ENCODE assay signal across 14 mouse cellular contexts in genomic region chr6:92727351-92727986, GRCm38 (mm10). TPM values are rescaled to one million over a fixed set of nuclear protein-coding genes. Genes with fewer than 3 reads are reported as not detected.
DNase-seq lines count a peak whose midpoint lies in the region; ATAC-seq and TF ChIP-seq lines count a peak whose summit lies in the region.
"Had no signal": no experiment of that assay in that cellular context is flagged by ENCODE, and none has a peak within 500 bp of the region (broad histone marks: within the 10 kb centered on the region; RNA-seq: fewer than 3 reads in every experiment).

No protein-coding gene starts in this region.

- no peaks in the 10 kb centered on the region for H3K9me3 ChIP-seq in kidney, embryonic 14.5 days (ENCODE audit: control insufficient read depth, low read length)
- no peaks in the 10 kb centered on the region for H3K9me3 ChIP-seq in midbrain, embryonic 16.5 days (replicated peaks; ENCODE audit: control insufficient read depth, low read length, poor library complexity, severe bottlenecking)
- H3K9me3 ChIP-seq in midbrain, embryonic 14.5 days (ENCODE audit: control insufficient read depth, low read length) = no peaks in the 10 kb centered on the region
- H3K9me3 ChIP-seq in forebrain, postnatal 0 days (ENCODE audit: low read length) = no peaks in the 10 kb centered on the region
- no peaks in the 10 kb centered on the region for H3K9me3 ChIP-seq in limb, embryonic 10.5 days (replicated peaks)
- H3K9me3 ChIP-seq: limb, embryonic 12.5 days had no signal

- DNase-seq in kidney, adult 18-20 months = no peak
- no peak for DNase-seq in midbrain, embryonic 14.5 days
- peak; percentile 61 for DNase-seq in forebrain, postnatal 0 days
- DNase-seq in limb, embryonic 10.5 days (ENCODE audit: low spot score) = no peak
- DNase-seq in B cell, adult 2 months = no peak
- DNase-seq: thymus, adult 18-20 months had no signal

- H3K4me3 ChIP-seq in kidney, embryonic 14.5 days (ENCODE audit: low read length) = no peak overlapping the region
- H3K4me3 ChIP-seq in midbrain, embryonic 16.5 days (ENCODE audit: low read depth, low read length) = no peak overlapping the region
- no peak overlapping the region for H3K4me3 ChIP-seq in midbrain, embryonic 14.5 days (replicated peaks; ENCODE audit: low read depth, low read length)
- no peak overlapping the region for H3K4me3 ChIP-seq in forebrain, postnatal 0 days (ENCODE audit: low read depth, low read length)
- no peak overlapping the region for H3K4me3 ChIP-seq in limb, embryonic 10.5 days
- H3K4me3 ChIP-seq: heart, adult 2 months; limb, embryonic 12.5 days had no signal

- H3K27me3 ChIP-seq in kidney, embryonic 14.5 days (ENCODE audit: control insufficient read depth, insufficient read depth, low read length) = no peaks in the 10 kb centered on the region
- H3K27me3 ChIP-seq in midbrain, embryonic 16.5 days (ENCODE audit: control insufficient read depth, insufficient read depth, low read depth, low read length) = no peaks in the 10 kb centered on the region
- no peaks in the 10 kb centered on the region for H3K27me3 ChIP-seq in midbrain, embryonic 14.5 days (ENCODE audit: control insufficient read depth, insufficient read depth, low read length)
- H3K27me3 ChIP-seq in forebrain, postnatal 0 days (ENCODE audit: insufficient read depth, low read length) = no peaks in the 10 kb centered on the region
- H3K27me3 ChIP-seq in limb, embryonic 10.5 days (ENCODE audit: low read depth, poor library complexity, severe bottlenecking) = no peaks in the 10 kb centered on the region
- H3K27me3 ChIP-seq: CH12.LX; limb, embryonic 12.5 days had no signal

- WGBS in kidney, embryonic 14.5 days = 8% methylated on average over 7 of the region's 7 CpGs
- WGBS in midbrain, embryonic 16.5 days = 10% methylated on average over 7 of the region's 7 CpGs
- WGBS in midbrain, embryonic 14.5 days = 12% methylated on average over 7 of the region's 7 CpGs
- 17% methylated on average over 7 of the region's 7 CpGs for WGBS in forebrain, postnatal 0 days
- WGBS in limb, embryonic 10.5 days = 17% methylated on average over 7 of the region's 7 CpGs

- peak; percentile 52; the same call in 1 of the 2 replicates for ATAC-seq in kidney, embryonic 14.5 days (ENCODE audit: low FRiP score, low TSS enrichment)
- no peak for ATAC-seq in midbrain, embryonic 16.5 days
- ATAC-seq in midbrain, embryonic 14.5 days (ENCODE audit: low FRiP score, low TSS enrichment) = no peak
- peak; percentile 47; the same call in 1 of the 2 replicates for ATAC-seq in forebrain, postnatal 0 days
- ATAC-seq in erythroid progenitor cell, adult 5-6 weeks (replicated peaks; ENCODE audit: low FRiP score, poor library complexity, severe bottlenecking) = no peak

- H3K4me1 ChIP-seq in kidney, embryonic 14.5 days (ENCODE audit: control insufficient read depth, insufficient read depth, low read length) = peaks cover 5% of the 10 kb centered on the region; the same call in 1 of the 2 replicates
- peaks cover 17% of the 10 kb centered on the region for H3K4me1 ChIP-seq in midbrain, embryonic 16.5 days (ENCODE audit: control insufficient read depth, insufficient read depth, low read length)
- peaks cover 24% of the 10 kb centered on the region for H3K4me1 ChIP-seq in midbrain, embryonic 14.5 days (ENCODE audit: control insufficient read depth, insufficient read depth, low read length)
- H3K4me1 ChIP-seq in forebrain, postnatal 0 days (ENCODE audit: insufficient read depth) = peaks cover 23% of the 10 kb centered on the region
- H3K4me1 ChIP-seq in limb, embryonic 10.5 days = peaks cover 25% of the 10 kb centered on the region

- H3K9ac ChIP-seq in kidney, embryonic 14.5 days (ENCODE audit: low read depth, low read length) = no peak overlapping the region
- H3K9ac ChIP-seq in midbrain, embryonic 16.5 days (ENCODE audit: low read depth, low read length) = no peak overlapping the region
- no peak overlapping the region for H3K9ac ChIP-seq in midbrain, embryonic 14.5 days (replicated peaks; ENCODE audit: low read length)
- H3K9ac ChIP-seq in forebrain, postnatal 0 days = no peak overlapping the region
- H3K9ac ChIP-seq: limb, embryonic 12.5 days had no signal

- H3K36me3 ChIP-seq in kidney, embryonic 14.5 days (ENCODE audit: control insufficient read depth, insufficient read depth, low read length) = no peaks in the 10 kb centered on the region
- no peaks in the 10 kb centered on the region for H3K36me3 ChIP-seq in midbrain, embryonic 16.5 days (ENCODE audit: control insufficient read depth, insufficient read depth, low read length)
- no peaks in the 10 kb centered on the region for H3K36me3 ChIP-seq in midbrain, embryonic 14.5 days (ENCODE audit: control insufficient read depth, insufficient read depth, low read length)
- H3K36me3 ChIP-seq in forebrain, postnatal 0 days (ENCODE audit: insufficient read depth) = no peaks in the 10 kb centered on the region
- H3K36me3 ChIP-seq in limb, embryonic 10.5 days = no peaks in the 10 kb centered on the region
- H3K36me3 ChIP-seq: limb, embryonic 12.5 days had no signal

- no peak overlapping the region for H3K4me2 ChIP-seq in kidney, embryonic 14.5 days (replicated peaks; ENCODE audit: low read depth, low read length)
- no peak overlapping the region for H3K4me2 ChIP-seq in midbrain, embryonic 16.5 days (ENCODE audit: low read length)
- H3K4me2 ChIP-seq in midbrain, embryonic 14.5 days (ENCODE audit: low read length) = no peak overlapping the region
- H3K4me2 ChIP-seq in forebrain, postnatal 0 days (ENCODE audit: low read depth) = no peak overlapping the region
- H3K4me2 ChIP-seq: limb, embryonic 12.5 days had no signal

- TF ChIP-seq CTCF in forebrain, postnatal 0 days (IDR thresholded peaks at IDR 0.05; ENCODE audit: low read depth) = no peak

- H3K27ac ChIP-seq in kidney, embryonic 14.5 days (ENCODE audit: low read depth, low read length) = no peak overlapping the region
- 0 out of 2 replicates have a peak overlapping the region, but pooled peaks have one; percentile 12 for H3K27ac ChIP-seq in midbrain, embryonic 16.5 days (ENCODE audit: low read length)
- H3K27ac ChIP-seq in midbrain, embryonic 14.5 days (replicated peaks; ENCODE audit: low read depth, low read length) = no peak overlapping the region
- H3K27ac ChIP-seq in forebrain, postnatal 0 days (ENCODE audit: low read depth, low read length) = peak overlapping the region; percentile 51
- H3K27ac ChIP-seq in limb, embryonic 10.5 days = peak overlapping the region; percentile 12; the same call in 1 of the 2 replicates
- H3K27ac ChIP-seq: heart, adult 2 months; limb, embryonic 12.5 days had no signal

RNA-seq across cellular contexts. Expression of gene Prickle2, which starts 21.5 kb away (rescaled TPM):
- polyA plus RNA-seq in kidney, embryonic 14.5 days (2014; fragmentation: Nextera tagmentation; extraction: Ambion mirVana) = 5.8 and 7.4 TPM in 2 replicates
- polyA plus RNA-seq in midbrain, embryonic 16.5 days (2015; fragmentation: Nextera tagmentation; extraction: Ambion mirVana) = 15.9 and 16.5 TPM in 2 replicates
- 14.9 and 18.0 TPM in 2 replicates for polyA plus RNA-seq in midbrain, embryonic 14.5 days (2014; fragmentation: Nextera tagmentation; extraction: Ambion mirVana)
- total RNA-seq in forebrain, postnatal 0 days (2014; rRNA removed) = 28.0 and 29.4 TPM in 2 replicates
- polyA plus RNA-seq in forebrain, postnatal 0 days (2015; fragmentation: Nextera tagmentation; extraction: Ambion mirVana) = 6.2 and 8.4 TPM in 2 replicates
- polyA plus RNA-seq in limb, embryonic 10.5 days (2016; fragmentation: Nextera tagmentation; extraction: Ambion mirVana) = 3.0 and 4.5 TPM in 2 replicates
- not detected in 2 replicates for total RNA-seq in erythroid progenitor cell, adult 5-6 weeks (2015; ENCODE audit: low replicate concordance)
- not detected in 2 replicates for total RNA-seq in erythroid progenitor cell, adult 5-6 weeks (2017; ENCODE audit: low replicate concordance)
- total RNA-seq: CH12.LX; megakaryocyte-erythroid progenitor cell, adult 5-6 weeks; neutrophil, adult 5-6 weeks had no signal

Comparison
In these comparisons a context has a peak if more than half of its experiments do, and no peak if none do; other contexts are left out.
1. H3K27ac ChIP-seq: peak in midbrain, embryonic 16.5 days (single experiment), forebrain, postnatal 0 days (single experiment) and limb, embryonic 10.5 days (single experiment); none in kidney, embryonic 14.5 days (single experiment) and midbrain, embryonic 14.5 days (single experiment).
2. ATAC-seq: peak in kidney, embryonic 14.5 days (single experiment) and forebrain, postnatal 0 days (single experiment); none in midbrain, embryonic 16.5 days (single experiment), midbrain, embryonic 14.5 days (single experiment) and erythroid progenitor cell, adult 5-6 weeks (single experiment).